Mouse (Mus musculus): ENCODE measurements around the gene Ssh2.

Gene Ssh2

DNA sequence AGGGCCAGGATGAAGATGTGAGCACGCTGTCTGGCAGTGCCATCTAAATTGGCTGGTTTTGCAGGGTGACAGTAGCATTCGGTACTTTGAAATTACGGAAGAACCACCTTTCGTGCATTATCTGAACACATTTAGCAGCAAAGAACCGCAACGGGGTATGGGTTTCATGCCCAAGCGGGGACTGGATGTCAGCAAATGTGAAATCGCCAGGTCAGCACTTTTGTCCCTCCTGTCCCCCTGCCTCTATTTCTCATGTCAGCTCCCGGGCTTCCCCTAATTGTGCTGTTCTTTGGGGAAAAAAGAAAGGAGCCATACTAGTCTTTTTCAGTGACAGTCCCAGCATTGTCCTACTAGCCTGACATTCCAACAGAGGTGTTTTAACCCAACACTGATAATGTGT, 252.3 kb downstream of the Ssh2 start:
- in situ Hi-C loops (cut with MboI; ENCODE audit: low pct_unique_long_range_greater_than_20kb in 1 of 2, low sequenced_read_pairs in 2 of 2, unreplicated experiment in 1 of 2), result no loop called here

DNA sequence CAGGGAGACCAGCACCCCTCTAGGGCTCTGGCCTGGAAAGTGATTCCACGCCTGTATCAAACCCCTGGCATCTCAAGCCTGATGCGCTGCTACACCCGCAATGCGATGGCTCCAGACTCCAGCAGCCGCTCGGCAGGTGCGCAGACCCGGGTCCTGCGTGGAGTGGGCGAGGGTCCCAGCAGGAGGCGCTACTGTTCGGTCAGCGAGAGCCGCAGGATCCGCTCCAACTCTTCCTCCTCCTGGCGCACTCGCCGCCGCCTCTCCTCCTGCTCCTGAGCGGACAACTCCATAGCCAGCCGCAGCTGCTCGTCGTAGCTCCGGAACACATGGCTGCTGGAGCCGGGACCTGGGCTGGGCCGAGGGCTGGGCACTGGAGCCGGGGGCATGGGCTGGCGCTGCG, 255.3 kb downstream of the Ssh2 start:
- in situ Hi-C loops (cut with MboI; ENCODE audit: low pct_unique_long_range_greater_than_20kb in 1 of 2, low sequenced_read_pairs in 2 of 2, unreplicated experiment in 1 of 2), result no loop called here

DNA sequence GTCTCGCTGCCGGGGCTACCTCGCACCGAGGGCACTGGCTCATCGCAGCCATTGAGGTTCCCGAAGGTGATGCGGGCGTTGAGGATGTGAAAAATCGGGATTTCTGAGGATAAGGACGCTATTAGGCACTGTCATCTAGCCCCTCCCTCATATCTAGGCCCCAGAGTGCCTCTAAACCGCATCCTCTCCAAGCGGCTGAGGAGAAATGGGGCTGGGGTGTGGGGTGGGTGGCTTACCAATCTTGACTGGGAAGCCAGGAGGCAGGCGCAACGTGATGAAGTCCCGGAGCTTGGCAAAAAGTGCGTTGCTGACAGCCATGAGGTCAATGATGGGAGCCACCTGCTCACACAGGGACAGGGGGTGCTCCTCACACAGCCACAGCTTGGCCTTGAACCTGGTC, 256.7 kb downstream of the Ssh2 start:
- in situ Hi-C loops (cut with MboI; ENCODE audit: low pct_unique_long_range_greater_than_20kb in 1 of 2, low sequenced_read_pairs in 2 of 2, unreplicated experiment in 1 of 2), result no loop called here

GRCm38 (mm10) chr11:77476216-77476615, 260.1 kb downstream of the Ssh2 start:
- in situ Hi-C loops (cut with MboI; ENCODE audit: low pct_unique_long_range_greater_than_20kb in 1 of 2, low sequenced_read_pairs in 2 of 2, unreplicated experiment in 1 of 2), result no loop called here

- in situ Hi-C loops (cut with MboI; ENCODE audit: low pct_unique_long_range_greater_than_20kb in 1 of 2, low sequenced_read_pairs in 2 of 2, unreplicated experiment in 1 of 2), result no loop called here
Measured at GRCm38 (mm10) chr11:77476895-77477294, 260.8 kb downstream of the Ssh2 start.

GRCm38 (mm10) chr11:77483043-77483442, 267.0 kb downstream of the Ssh2 start:
- in situ Hi-C loops (cut with MboI; ENCODE audit: low pct_unique_long_range_greater_than_20kb in 1 of 2, low sequenced_read_pairs in 2 of 2, unreplicated experiment in 1 of 2), result no loop called here

DNA sequence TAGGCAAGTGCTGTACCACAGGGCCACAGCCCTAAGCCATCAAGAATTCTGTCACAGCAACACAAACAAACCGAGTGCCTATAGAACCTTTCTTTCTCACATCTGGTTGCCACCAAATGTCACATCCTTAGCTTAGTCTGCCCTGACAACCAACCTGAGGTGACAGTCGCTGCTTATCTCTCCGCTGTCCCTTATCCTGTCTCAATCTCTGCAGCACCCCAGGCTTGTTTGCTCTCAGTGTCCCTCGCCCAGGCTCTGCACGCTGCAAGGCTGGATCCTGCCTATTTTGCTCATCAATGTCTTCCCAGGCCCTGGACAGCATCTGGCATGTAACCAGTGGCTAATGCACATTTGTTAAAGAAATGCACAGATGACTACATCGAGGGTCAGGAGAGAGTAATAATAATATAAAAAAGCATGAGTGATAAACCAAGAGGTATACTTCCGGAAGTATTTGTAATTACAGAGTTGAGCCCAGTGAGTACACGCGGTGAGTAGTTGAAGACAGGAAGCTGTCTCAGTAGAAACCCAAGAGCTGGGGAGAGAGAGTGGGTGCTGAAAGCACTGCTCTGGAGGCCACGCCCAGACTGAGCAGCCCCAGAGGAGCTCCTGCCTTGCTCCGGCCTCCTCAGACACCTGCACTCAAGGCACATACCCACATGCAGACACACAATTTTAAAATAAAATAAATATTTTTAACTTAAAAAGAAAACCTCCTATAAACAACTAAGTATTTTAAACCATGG, 267.6 kb downstream of the Ssh2 start:
- in situ Hi-C loops (cut with MboI; ENCODE audit: low pct_unique_long_range_greater_than_20kb in 1 of 2, low sequenced_read_pairs in 2 of 2, unreplicated experiment in 1 of 2), result no loop called here

DNA sequence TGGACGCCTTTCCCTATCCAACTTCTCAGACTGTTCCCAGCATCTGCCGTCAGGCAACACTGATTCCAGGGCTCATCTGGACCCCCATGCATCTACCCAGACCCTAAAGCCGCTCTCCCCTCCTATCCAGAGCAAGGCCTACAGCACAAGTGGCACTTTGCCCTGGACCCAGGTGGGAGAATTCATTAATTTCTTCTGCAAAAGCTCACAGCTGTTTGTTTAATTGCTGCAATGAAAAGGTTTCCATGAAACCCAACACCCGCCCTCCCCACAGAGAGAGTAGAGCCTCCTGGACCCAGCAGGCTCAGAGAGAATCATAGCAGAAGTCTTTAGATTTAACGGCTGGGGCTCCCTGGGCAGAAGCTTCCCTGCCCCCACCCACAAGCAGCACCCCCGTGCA, 269.1 kb downstream of the Ssh2 start:
- in situ Hi-C loops (cut with MboI; ENCODE audit: low pct_unique_long_range_greater_than_20kb in 1 of 2, low sequenced_read_pairs in 2 of 2, unreplicated experiment in 1 of 2), result no loop called here

- in situ Hi-C loops (cut with MboI; ENCODE audit: low pct_unique_long_range_greater_than_20kb in 1 of 2, low sequenced_read_pairs in 2 of 2, unreplicated experiment in 1 of 2), result no loop called here
Measured at GRCm38 (mm10) chr11:77486798-77487197, 270.7 kb downstream of the Ssh2 start.

GRCm38 (mm10) chr11:77488771-77489581, 272.9 kb downstream of the Ssh2 start:
- in situ Hi-C loops (cut with MboI; ENCODE audit: low pct_unique_long_range_greater_than_20kb in 1 of 2, low sequenced_read_pairs in 2 of 2, unreplicated experiment in 1 of 2), result no loop called here

GRCm38 (mm10) chr11:77489591-77490235, 273.6 kb downstream of the Ssh2 start, which contains the start of gene Ankrd13b:
Gene Ankrd13b, minus strand, starts transcription at chr11:77489678.
- in situ Hi-C loops (cut with MboI; ENCODE audit: low pct_unique_long_range_greater_than_20kb in 1 of 2, low sequenced_read_pairs in 2 of 2, unreplicated experiment in 1 of 2), result no loop called here

DNA sequence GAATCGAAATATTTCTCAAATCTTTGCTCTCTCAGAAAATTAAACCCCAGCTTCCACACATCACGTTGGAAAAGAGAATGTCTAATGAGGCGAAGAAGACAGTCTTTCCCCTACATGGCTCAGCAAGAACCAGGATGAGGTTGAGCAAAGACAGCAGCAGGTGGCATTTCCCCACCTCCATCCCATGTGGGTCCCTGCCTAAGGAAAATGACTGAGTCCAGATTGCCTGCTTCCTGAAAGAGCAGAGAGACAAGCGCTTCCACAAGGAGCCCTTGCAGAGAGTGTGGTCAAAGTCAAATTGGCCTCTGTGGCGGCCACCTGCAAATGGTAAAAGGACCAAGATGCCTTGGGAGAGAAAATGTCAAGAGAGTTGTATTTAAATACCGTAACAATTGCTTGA, 274.4 kb downstream of the Ssh2 start:
- in situ Hi-C loops (cut with MboI; ENCODE audit: low pct_unique_long_range_greater_than_20kb in 1 of 2, low sequenced_read_pairs in 2 of 2, unreplicated experiment in 1 of 2), result no loop called here

- in situ Hi-C loops (cut with MboI; ENCODE audit: low pct_unique_long_range_greater_than_20kb in 1 of 2, low sequenced_read_pairs in 2 of 2, unreplicated experiment in 1 of 2), result no loop called here
Measured at GRCm38 (mm10) chr11:77491123-77491501, 275.0 kb downstream of the Ssh2 start.

GRCm38 (mm10) chr11:77491502-77492291, 275.6 kb downstream of the Ssh2 start:
- in situ Hi-C loops (cut with MboI; ENCODE audit: low pct_unique_long_range_greater_than_20kb in 1 of 2, low sequenced_read_pairs in 2 of 2, unreplicated experiment in 1 of 2), result no loop called here

GRCm38 (mm10) chr11:77492311-77492871, 276.3 kb downstream of the Ssh2 start:
- in situ Hi-C loops (cut with MboI; ENCODE audit: low pct_unique_long_range_greater_than_20kb in 1 of 2, low sequenced_read_pairs in 2 of 2, unreplicated experiment in 1 of 2), result no loop called here

DNA sequence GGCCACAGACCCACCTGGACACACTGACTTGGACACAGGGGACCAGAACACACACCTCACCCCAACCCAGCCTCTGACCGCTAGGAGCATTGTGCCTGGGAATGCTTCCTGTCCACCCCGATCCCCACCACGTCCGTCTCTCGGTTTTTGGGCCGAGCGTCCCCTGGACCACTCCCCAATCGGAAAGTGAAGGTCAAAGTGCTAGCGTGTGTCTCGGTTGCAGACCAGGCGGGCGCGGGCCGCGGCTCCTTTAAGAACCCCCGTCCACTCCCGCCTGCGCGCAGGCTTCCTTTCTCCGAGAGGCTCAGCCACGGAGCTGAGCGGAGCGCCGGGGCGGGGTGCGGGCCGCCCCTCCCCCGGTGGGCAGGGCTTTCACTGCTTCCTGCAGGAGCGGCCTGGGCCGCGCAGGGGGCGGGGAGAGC, 276.8 kb downstream of the Ssh2 start:
- in situ Hi-C loops (cut with MboI; ENCODE audit: low pct_unique_long_range_greater_than_20kb in 1 of 2, low sequenced_read_pairs in 2 of 2, unreplicated experiment in 1 of 2), result no loop called here

- in situ Hi-C loops (cut with MboI; ENCODE audit: low pct_unique_long_range_greater_than_20kb in 1 of 2, low sequenced_read_pairs in 2 of 2, unreplicated experiment in 1 of 2), result no loop called here
Measured at GRCm38 (mm10) chr11:77493512-77494343, 277.6 kb downstream of the Ssh2 start, which contains the start of gene Git1. Gene Git1, plus strand, starts transcription at chr11:77493562.

DNA sequence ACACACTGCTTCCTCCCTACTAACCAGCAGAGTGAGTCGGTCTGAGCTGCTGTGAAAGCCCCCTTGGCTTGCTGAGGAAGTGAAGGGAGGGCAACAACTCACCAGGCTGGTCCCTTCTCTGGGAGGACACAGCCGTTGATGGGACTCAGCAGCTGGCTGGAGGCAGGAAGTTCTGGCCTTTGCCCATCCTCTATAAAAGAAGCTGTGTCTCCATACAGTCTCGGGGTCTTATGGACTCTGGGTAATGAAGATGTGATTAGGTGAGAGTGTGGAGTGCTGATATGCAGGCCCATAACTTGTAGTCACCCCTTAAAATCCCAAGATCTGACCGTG, 278.2 kb downstream of the Ssh2 start:
- in situ Hi-C loops (cut with MboI; ENCODE audit: low pct_unique_long_range_greater_than_20kb in 1 of 2, low sequenced_read_pairs in 2 of 2, unreplicated experiment in 1 of 2), result no loop called here
